Mouse (Mus musculus) layer of hippocampus, postnatal 10 days (tissue): ENCODE data around the gene Gm28079. TPM values are rescaled to one million over a fixed set of nuclear protein-coding genes. Genes with fewer than 3 reads are reported as not detected.
"Not testable (repeated sequence)": the region's sequence is repeated elsewhere in the genome, so short reads cannot be mapped to it uniquely, and the experiment has no call there.

Source experiments
- DNase-seq, 2 experiments: peaks; one replicate each; pipeline ENCODE4 v3.0.0; 2021; ENCODE audit warnings: low spot score in 2 of 2
- long read RNA-seq: library from polyadenylated mRNA; stranded (forward); transcript quantifications from one replicate; pipeline ENCODE4 v2.0.0, GENCODE M21; 2023
- total RNA-seq, 2 experiments: library from RNA; stranded (reverse); gene quantifications; 2 replicates each; pipeline ENCODE4 v1.2.3; 2021

The Gm28079 gene
- not detected for total RNA-seq
- long read RNA-seq, result 0 reads

DNA sequence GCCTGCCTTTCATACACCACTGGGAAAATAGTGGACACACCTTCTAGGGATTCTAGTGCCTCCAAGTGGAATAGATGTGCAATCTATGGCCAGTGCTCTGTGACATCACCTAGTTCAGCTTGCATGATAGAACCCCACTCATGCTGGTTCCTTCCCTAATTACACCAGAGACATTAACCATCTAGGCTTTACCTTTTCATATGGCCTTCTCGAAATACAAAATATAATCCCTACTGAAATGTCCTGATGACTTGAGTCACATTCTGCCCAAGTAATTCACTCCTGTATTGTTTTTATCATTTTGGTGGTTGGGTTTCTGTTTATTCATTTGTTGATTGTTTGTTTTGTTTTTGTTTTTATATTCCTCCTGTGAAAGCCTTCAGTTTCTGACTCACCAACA is at the start of gene Gm28079:
Gene Gm28079, minus strand, starts transcription at position 101 of the 400 bp plus-strand sequence.
- not testable (repeated sequence) for DNase-seq
